Mouse (Mus musculus) heart, embryonic 12.5 days (tissue): ENCODE results near the gene Krt10. TPM values are rescaled to one million over a fixed set of nuclear protein-coding genes. Genes with fewer than 3 reads are reported as not detected.

ENCODE experiments used
- ATAC-seq: fragments of 200-750 bp; cut with Nextera tagmentation; 2 replicates; pipeline ENCODE4 v1.8.0; 2017; ENCODE audit warnings: moderate TSS enrichment, moderate library complexity; ENCODE audit not compliant: insufficient number of reproducible peaks, low FRiP score
- H3K27ac ChIP-seq: fragments of 300-500 bp; sonication (generic); 2 replicates; pipeline ENCODE4 v1.5.1; 2016; ENCODE audit warnings: mild to moderate bottlenecking, moderate library complexity; ENCODE audit not compliant: poor library complexity, severe bottlenecking
- H3K27me3 ChIP-seq: fragments of 300-500 bp; sonication (generic); replicated peaks from 2 replicates; pipeline ENCODE4 v1.6.1; 2016; ENCODE audit warnings: mild to moderate bottlenecking, moderate library complexity
- H3K36me3 ChIP-seq: fragments of 300-500 bp; sonication (generic); 2 replicates; pipeline ENCODE4 v1.6.1; 2016; ENCODE audit warnings: mild to moderate bottlenecking, moderate library complexity
- H3K4me1 ChIP-seq: fragments of 300-500 bp; sonication (generic); replicated peaks from 2 replicates; pipeline ENCODE4 v1.6.1; 2016; ENCODE audit warnings: mild to moderate bottlenecking
- H3K4me2 ChIP-seq: fragments of 300-500 bp; sonication (generic); 2 replicates; pipeline ENCODE4 v1.6.1; 2016; ENCODE audit warnings: mild to moderate bottlenecking, moderate library complexity
- H3K4me3 ChIP-seq: fragments of 300-500 bp; sonication (generic); 2 replicates; pipeline ENCODE4 v1.5.1; 2016; ENCODE audit warnings: mild to moderate bottlenecking
- H3K9ac ChIP-seq: fragments of 300-500 bp; sonication (generic); 2 replicates; pipeline ENCODE4 v1.6.1; 2016; ENCODE audit warnings: mild to moderate bottlenecking, moderate library complexity
- H3K9me3 ChIP-seq: fragments of 300-500 bp; sonication (generic); replicated peaks from 2 replicates; pipeline ENCODE4 v1.6.1; 2016; ENCODE audit warnings: mild to moderate bottlenecking, moderate library complexity
- WGBS: fragments of 180-500 bp; shearing (Covaris S2); methylation state at CpG from one replicate; pipeline ENCODE4 v1.1.7; 2016; 5-methylcytosine and 5-hydroxymethylcytosine counted together
- polyA plus RNA-seq: library from polyadenylated mRNA; unstranded; fragments of >200 nt; fragmentation: Nextera tagmentation; extraction: Ambion mirVana; gene quantifications from 2 replicates; pipeline ENCODE4 v1.2.1, GENCODE M21; 2016

Krt10 gene
- polyA plus RNA-seq, result 16.6 and 18.8 TPM in 2 replicates

DNA sequence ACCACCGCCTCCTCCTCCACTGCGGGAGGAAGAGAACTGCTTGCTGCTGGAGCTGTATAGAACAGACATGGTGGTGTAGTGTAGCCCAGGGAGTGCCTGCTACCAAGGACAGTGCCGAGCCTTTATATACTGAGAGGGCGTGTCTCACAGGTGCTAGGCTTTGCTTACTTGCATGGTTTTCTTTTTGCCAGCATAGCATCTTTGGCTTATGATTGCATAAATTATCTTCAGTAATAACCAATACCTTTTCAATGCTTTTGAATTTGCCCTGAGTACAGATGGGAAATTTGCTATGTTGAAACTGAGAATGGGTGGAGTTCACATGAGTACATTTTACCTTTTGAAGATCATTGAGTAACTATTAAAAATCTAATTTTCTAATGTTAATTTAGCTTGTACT lies at the start of gene Krt10:
Krt10 (minus strand) TSS at position 101 of the 400 bp plus-strand sequence.
- Histone ChIP-seq H3K36me3 (0 out of 2 replicates have a peak, but pooled peaks cover 2% of the 10 kb centered on the region), H3K4me3 (no peak within 1 kb of the TSS), H3K27ac (no peak within 1 kb of the TSS), H3K9me3 (no peaks in the 10 kb centered on the region), H3K27me3 (peaks cover 4% of the 10 kb centered on the region; the same call in 1 of the 2 replicates), H3K4me2 (no peak within 1 kb of the TSS), H3K9ac (no peak within 1 kb of the TSS), H3K4me1 (0 out of 2 replicates have a peak, but pooled peaks cover 5% of the 10 kb centered on the region)
- WGBS, result 80% methylated on average over 4 of the region's 4 CpGs
- ATAC-seq, result no peak

DNA sequence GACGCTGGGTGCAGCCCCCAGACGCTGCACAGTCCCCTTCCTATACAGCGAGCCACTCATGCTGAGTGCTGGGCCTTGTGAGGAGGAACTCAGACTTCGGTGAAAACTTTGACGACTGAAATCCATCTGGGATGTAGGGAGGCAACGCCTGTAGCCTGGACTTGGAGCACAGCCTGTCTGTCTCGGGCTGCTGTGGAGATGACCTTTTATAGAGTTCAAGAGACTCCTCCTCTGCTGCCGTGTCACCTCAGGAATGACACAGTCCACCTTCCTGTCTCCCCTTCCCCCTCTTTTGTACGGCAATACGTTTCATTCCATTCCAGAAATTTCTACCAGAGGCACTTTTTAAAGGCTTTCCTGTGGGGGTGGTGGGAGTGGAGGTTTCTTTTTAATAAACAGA lies 48.8 kb upstream of the Krt10 start, which contains the start of gene Krt20:
Krt20 (minus strand) TSS at position 179 of the 400 bp plus-strand sequence.
- Histone ChIP-seq H3K9me3 (no peaks in the 10 kb centered on the region), H3K9ac (peak within 1 kb of the TSS; percentile 41), H3K27me3 (no peaks in the 10 kb centered on the region), H3K4me1 (peaks cover 11% of the 10 kb centered on the region), H3K4me2 (peak within 1 kb of the TSS; percentile 50), H3K36me3 (no peaks in the 10 kb centered on the region), H3K27ac (no peak within 1 kb of the TSS), H3K4me3 (no peak within 1 kb of the TSS)
- no peak for ATAC-seq
- 25% methylated on average over 10 of the region's 10 CpGs for WGBS

DNA sequence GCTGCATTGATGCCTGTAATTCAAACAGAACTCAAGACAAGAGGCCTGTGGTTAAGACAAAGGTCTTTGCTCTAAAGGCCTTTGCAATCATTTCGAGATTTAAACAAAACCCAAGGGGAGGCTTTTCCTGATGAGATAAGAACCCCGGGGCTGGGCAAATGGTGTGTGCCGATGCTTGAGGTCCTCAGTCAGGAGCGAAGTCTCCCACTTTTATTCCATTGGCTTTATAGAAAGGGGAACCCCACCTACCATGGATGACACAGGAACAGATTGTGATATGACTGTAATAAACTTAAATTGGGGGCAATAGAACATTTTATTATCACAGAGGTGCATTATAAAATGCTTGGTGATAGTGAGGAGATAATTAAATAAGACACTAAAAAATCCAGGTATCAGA lies 47.5 kb upstream of the Krt10 start:
- WGBS, result 59% methylated on average over 4 of the region's 4 CpGs
- no peak overlapping the region for H3K4me3 ChIP-seq
- H3K4me2 ChIP-seq, result no peak overlapping the region
- no peaks in the 10 kb centered on the region for H3K9me3 ChIP-seq
- no peaks in the 10 kb centered on the region for H3K36me3 ChIP-seq
- H3K9ac ChIP-seq, result no peak overlapping the region
- H3K27me3 ChIP-seq, result no peaks in the 10 kb centered on the region
- ATAC-seq, result no peak
- H3K4me1 ChIP-seq, result peaks cover 11% of the 10 kb centered on the region
- H3K27ac ChIP-seq, result no peak overlapping the region

DNA sequence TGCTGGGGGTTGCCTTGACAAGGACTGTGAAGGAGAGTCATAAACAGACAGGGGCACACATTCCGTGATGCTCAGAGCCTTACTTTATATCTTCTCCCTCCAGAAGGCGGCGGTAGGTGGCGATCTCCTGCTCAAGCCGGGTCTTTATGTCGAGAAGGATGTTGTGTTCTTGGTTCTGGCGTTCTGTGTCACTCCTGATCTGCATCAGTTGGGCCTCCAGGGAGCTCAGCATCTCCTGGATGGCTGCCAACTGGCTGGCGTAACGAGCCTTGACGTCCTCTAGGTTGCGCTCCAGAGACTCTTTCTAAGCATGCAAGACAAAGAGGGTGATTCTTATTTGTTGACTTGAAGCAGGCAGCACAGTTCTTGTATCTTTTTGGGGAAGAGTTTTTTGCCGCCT lies 41.5 kb upstream of the Krt10 start:
- Histone ChIP-seq H3K36me3 (no peaks in the 10 kb centered on the region), H3K4me2 (no peak overlapping the region), H3K4me3 (no peak overlapping the region), H3K9me3 (no peaks in the 10 kb centered on the region), H3K4me1 (no peaks in the 10 kb centered on the region), H3K27ac (no peak overlapping the region), H3K27me3 (no peaks in the 10 kb centered on the region; the same call in 1 of the 2 replicates), H3K9ac (no peak overlapping the region)
- 49% methylated on average over 12 of the region's 12 CpGs for WGBS
- ATAC-seq, result no peak

DNA sequence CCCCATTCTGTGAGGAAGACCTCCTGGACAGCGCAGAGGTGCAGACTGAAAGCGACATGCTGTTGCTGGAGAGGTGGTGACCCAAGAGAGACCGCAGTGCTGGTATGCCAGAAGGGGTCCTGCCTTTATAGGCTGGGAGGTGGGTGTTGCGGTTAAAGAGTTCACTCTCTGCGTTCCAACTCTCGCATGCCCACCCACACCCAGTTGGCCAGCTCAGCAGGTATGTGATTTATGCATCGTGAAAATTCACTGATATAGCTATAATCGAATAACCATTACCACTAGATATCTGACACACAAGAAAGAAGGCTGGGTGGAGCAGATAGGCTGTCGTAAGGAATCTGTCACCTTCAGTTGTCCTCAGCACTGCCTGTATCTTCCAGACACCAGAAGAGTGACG lies 33.0 kb upstream of the Krt10 start, which contains the start of gene Krt12:
Krt12 (minus strand) TSS at position 101 of the 400 bp plus-strand sequence.
- ATAC-seq, result no peak
- H3K36me3 ChIP-seq, result no peaks in the 10 kb centered on the region
- H3K4me1 ChIP-seq, result no peaks in the 10 kb centered on the region
- H3K9me3 ChIP-seq, result no peaks in the 10 kb centered on the region
- H3K27ac ChIP-seq, result no peak within 1 kb of the TSS
- H3K4me3 ChIP-seq, result no peak within 1 kb of the TSS
- peaks cover 8% of the 10 kb centered on the region; the same call in 1 of the 2 replicates for H3K27me3 ChIP-seq
- H3K4me2 ChIP-seq, result no peak within 1 kb of the TSS
- WGBS, result 68% methylated on average over 10 of the region's 10 CpGs
- H3K9ac ChIP-seq, result no peak within 1 kb of the TSS

DNA sequence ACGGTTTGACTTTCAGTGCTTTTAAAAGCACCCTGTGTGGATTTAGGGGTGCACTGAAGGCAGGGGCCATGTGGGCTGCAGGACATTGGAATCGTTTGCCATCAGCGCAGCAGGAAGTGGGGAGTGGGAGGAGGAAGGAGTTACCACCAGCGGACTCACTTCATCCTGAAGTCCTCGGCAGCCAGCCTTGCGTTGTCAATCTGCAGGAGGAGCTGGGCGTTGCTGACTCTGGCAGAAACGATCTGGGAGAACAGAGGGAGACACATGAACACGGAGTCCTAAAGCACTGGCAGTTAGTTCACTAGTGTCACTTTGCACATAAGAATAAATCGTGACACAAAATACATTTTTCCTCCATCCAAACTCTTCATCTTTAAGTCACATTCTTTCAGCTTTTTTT lies 31.4 kb upstream of the Krt10 start:
- Histone ChIP-seq H3K4me3 (no peak overlapping the region), H3K36me3 (no peaks in the 10 kb centered on the region), H3K27ac (no peak overlapping the region), H3K4me1 (no peaks in the 10 kb centered on the region), H3K27me3 (peaks cover 8% of the 10 kb centered on the region; the same call in 1 of the 2 replicates), H3K4me2 (no peak overlapping the region), H3K9ac (no peak overlapping the region), H3K9me3 (no peaks in the 10 kb centered on the region)
- WGBS, result 39% methylated on average over 10 of the region's 10 CpGs
- ATAC-seq, result no peak

DNA sequence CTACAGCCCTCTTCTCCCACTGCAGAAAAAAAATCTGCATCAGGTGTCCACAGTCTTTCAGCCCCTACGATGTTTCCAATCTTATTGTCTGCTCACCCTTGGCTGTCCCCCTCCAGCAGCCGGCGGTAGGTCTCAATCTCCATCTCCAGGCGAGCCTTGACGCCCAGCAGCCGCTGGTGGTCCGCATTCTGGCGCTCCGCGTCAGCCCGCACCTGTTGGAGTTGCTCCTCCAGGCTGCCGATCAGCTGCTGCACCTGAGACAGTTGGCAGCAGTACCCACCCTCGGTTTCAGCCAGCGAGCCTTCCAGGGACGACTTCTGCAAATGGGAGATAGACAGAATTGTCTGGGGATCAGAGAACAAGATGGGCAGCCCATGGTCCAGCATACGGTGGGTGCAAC lies 28.7 kb upstream of the Krt10 start:
- peaks cover 8% of the 10 kb centered on the region; the same call in 1 of the 2 replicates for H3K27me3 ChIP-seq
- H3K9ac ChIP-seq, result no peak overlapping the region
- no peaks in the 10 kb centered on the region for H3K9me3 ChIP-seq
- H3K36me3 ChIP-seq, result no peaks in the 10 kb centered on the region
- 68% methylated on average over 16 of the region's 16 CpGs for WGBS
- ATAC-seq, result no peak
- H3K27ac ChIP-seq, result no peak overlapping the region
- no peaks in the 10 kb centered on the region for H3K4me1 ChIP-seq
- H3K4me2 ChIP-seq, result no peak overlapping the region
- H3K4me3 ChIP-seq, result no peak overlapping the region

DNA sequence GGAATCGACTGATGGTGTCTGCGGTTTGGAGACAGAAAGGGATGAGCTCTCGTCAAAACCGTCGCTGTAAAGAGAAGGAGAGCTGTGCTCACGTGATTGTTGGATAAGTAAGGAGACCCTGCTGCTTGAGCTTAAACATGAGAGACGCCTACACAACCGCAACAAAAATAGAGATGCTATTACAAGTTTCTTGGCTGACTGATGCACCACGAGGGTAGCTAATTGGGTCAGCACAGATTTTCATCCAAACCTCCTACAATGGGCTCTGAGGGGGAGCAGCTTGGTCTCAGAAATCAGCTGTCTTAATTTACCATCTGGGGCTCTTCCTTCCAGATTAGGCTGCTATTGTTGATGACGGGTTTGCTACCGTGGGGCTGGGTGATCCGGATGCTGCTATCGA lies 27.7 kb upstream of the Krt10 start:
- WGBS, result 76% methylated on average over 13 of the region's 13 CpGs
- no peak overlapping the region for H3K4me3 ChIP-seq
- ATAC-seq, result no peak

DNA sequence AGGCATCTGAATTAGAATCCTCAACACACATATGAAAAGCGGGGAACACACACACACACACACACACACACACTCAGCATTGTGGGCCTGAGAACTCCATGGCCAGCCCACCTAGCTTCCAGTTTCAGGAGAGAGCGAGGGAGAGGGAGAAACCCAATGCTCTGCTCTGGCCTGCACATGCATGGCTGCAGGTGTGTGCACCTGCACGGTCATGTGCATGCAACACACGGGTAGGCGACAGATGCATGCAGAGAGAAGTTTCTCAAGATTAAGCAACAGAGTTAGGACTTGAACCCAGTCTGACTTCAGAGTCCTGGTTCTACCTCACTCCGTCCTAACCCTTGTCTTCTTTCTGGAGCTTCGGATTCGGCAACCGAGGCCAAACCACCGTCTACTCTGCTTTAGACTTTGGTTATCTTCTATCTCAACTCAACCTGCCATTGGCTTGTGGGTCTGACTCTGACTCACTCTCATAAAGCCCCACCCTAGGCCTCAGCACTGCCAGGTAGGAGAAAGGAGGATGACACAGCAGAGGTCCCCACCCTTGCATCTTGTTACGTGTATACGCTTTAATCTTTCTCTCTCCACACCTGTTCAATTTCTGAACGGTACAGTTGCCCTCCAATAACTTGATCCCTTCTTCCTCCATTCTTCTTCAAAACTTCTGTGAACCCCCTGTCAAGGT lies 25.4 kb upstream of the Krt10 start:
- no peaks in the 10 kb centered on the region for H3K9me3 ChIP-seq
- H3K4me3 ChIP-seq, result no peak overlapping the region
- no peaks in the 10 kb centered on the region for H3K4me1 ChIP-seq
- no peak overlapping the region for H3K27ac ChIP-seq
- H3K27me3 ChIP-seq, result peaks cover 10% of the 10 kb centered on the region; the same call in 1 of the 2 replicates
- 84% methylated on average over 13 of the region's 13 CpGs for WGBS
- H3K36me3 ChIP-seq, result no peaks in the 10 kb centered on the region
- no peak overlapping the region for H3K4me2 ChIP-seq
- no peak overlapping the region for H3K9ac ChIP-seq
- no peak for ATAC-seq

More for the DNA sequence above, 27.7 kb upstream of the Krt10 start:
- Histone ChIP-seq H3K4me1 (no peaks in the 10 kb centered on the region), H3K9ac (no peak overlapping the region), H3K27ac (no peak overlapping the region), H3K27me3 (peaks cover 8% of the 10 kb centered on the region; the same call in 1 of the 2 replicates), H3K9me3 (no peaks in the 10 kb centered on the region), H3K4me2 (no peak overlapping the region), H3K36me3 (no peaks in the 10 kb centered on the region)

DNA sequence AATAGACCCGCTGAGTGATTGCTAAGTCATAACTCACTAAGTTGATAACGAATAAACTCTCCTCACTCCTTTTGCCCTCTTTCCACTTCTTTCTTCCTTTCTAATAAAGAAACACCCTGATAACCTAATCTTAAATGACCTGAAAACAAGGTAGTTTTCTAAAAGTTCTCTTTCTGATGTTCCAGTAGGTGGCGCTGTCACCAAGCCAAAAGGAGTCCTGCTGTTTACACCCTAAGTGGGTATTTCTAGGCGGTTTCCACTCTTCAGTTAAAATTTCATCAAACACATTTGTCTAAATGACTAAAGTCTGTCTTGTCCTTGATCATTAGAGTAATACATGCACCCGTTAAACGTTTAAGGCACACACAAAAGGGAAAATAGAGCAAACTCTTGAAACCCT lies 24.1 kb upstream of the Krt10 start:
- H3K9ac ChIP-seq, result no peak overlapping the region
- 20% methylated on average over 6 of the region's 6 CpGs for WGBS
- no peak for ATAC-seq
- H3K27me3 ChIP-seq, result peaks cover 10% of the 10 kb centered on the region; the same call in 1 of the 2 replicates
- no peaks in the 10 kb centered on the region for H3K36me3 ChIP-seq
- no peak overlapping the region for H3K4me3 ChIP-seq
- H3K9me3 ChIP-seq, result no peaks in the 10 kb centered on the region
- H3K4me1 ChIP-seq, result no peaks in the 10 kb centered on the region
- H3K27ac ChIP-seq, result no peak overlapping the region
- no peak overlapping the region for H3K4me2 ChIP-seq

DNA sequence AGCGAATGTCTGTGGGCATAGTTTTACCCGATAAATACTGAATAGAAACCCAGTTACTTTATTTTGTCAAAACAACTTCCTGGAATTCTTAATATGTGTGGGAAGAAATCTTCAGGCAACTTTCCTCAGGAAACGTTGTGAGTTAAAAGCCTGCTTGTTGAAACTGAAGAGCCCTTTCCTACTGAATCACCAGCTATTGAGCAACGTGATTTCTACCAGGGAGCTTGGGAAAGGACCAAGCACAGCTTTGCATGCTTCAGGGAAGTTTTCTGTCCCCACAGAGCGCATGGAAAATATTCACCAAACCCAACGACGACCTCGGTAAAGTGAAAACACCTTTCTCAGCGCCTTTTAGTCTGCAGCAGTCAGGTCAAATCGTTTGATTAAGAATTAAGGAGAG lies 17.0 kb upstream of the Krt10 start:
- WGBS, result 70% methylated on average over 10 of the region's 10 CpGs
- no peak for ATAC-seq
- Histone ChIP-seq H3K4me3 (no peak overlapping the region), H3K36me3 (no peaks in the 10 kb centered on the region), H3K27ac (no peak overlapping the region), H3K4me1 (no peaks in the 10 kb centered on the region), H3K9me3 (no peaks in the 10 kb centered on the region), H3K9ac (no peak overlapping the region), H3K4me2 (no peak overlapping the region), H3K27me3 (peaks cover 9% of the 10 kb centered on the region; the same call in 1 of the 2 replicates)
